Mouse (Mus musculus) kidney, embryonic 15.5 days (tissue): Measurements from ENCODE around the gene Psmf1. TPM values are rescaled to one million over a fixed set of nuclear protein-coding genes. Genes with fewer than 3 reads are reported as not detected.
A peak's percentile ranks its signal among the peaks of the same experiment; 100 is the strongest.

Experiments
- ATAC-seq: fragments of 200-750 bp; cut with Nextera tagmentation; replicated peaks from 2 replicates; pipeline ENCODE4 v1.8.0; 2017; ENCODE audit warnings: moderate TSS enrichment; ENCODE audit not compliant: low FRiP score
- H3K27ac ChIP-seq: fragments of 300-500 bp; sonication (generic); 2 replicates; pipeline ENCODE4 v1.5.1; 2015; ENCODE audit warnings: mild to moderate bottlenecking, inconsistent platforms
- H3K27me3 ChIP-seq: fragments of 300-500 bp; sonication (generic); 2 replicates; pipeline ENCODE4 v1.6.1; 2015; ENCODE audit warnings: inconsistent platforms
- H3K36me3 ChIP-seq: fragments of 300-500 bp; sonication (generic); 2 replicates; pipeline ENCODE4 v1.6.1; 2015; ENCODE audit warnings: inconsistent platforms
- H3K4me1 ChIP-seq: fragments of 300-500 bp; sonication (generic); 2 replicates; pipeline ENCODE4 v1.6.1; 2015; ENCODE audit warnings: inconsistent platforms
- H3K4me2 ChIP-seq: fragments of 300-500 bp; sonication (generic); 2 replicates; pipeline ENCODE4 v1.6.1; 2015; ENCODE audit warnings: moderate library complexity, mild to moderate bottlenecking, inconsistent platforms
- H3K4me3 ChIP-seq: fragments of 300-500 bp; sonication (generic); replicated peaks from 2 replicates; pipeline ENCODE4 v1.5.1; 2015; ENCODE audit warnings: mild to moderate bottlenecking, inconsistent platforms
- H3K9ac ChIP-seq: fragments of 300-500 bp; sonication (generic); 2 replicates; pipeline ENCODE4 v1.6.1; 2015; ENCODE audit warnings: mild to moderate bottlenecking, inconsistent platforms
- H3K9me3 ChIP-seq: fragments of 300-500 bp; sonication (generic); replicated peaks from 2 replicates; pipeline ENCODE4 v1.6.1; 2016; ENCODE audit warnings: inconsistent platforms
- WGBS: fragments of 180-500 bp; shearing (Covaris S2); methylation state at CpG from one replicate; pipeline ENCODE4 v1.1.7; 2015; ENCODE audit warnings: mixed read lengths; 5-methylcytosine and 5-hydroxymethylcytosine counted together
- polyA plus RNA-seq: library from polyadenylated mRNA; unstranded; fragments of >200 nt; fragmentation: Nextera tagmentation; extraction: Ambion mirVana; gene quantifications from 2 replicates; pipeline ENCODE4 v1.2.1, GENCODE M21; 2015

Gene Psmf1
- polyA plus RNA-seq, 1 experiment from 2014 or later = 43.0 TPM

DNA sequence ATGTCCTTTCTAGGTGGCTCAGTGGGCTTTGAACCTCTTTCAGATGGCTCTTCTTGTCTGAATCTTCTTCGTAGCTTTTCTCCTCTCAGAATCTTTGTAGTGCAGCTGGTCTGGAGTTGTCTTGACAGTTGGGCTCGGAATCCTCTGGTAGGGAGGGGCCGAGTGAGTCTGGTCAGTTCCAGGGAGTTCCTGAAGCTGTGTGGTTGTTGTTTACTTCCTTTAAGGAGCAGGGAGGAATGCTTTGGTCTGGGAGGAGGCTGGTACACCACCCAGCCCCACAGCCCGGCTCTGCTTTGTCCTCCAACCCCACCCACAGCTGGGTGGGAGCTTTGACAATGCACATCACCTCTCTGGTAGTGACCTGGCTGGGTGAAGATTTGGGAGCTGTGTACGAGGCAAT, 7.3 kb upstream of the Psmf1 start:
- no peak overlapping the region for H3K4me3 ChIP-seq
- no peak for ATAC-seq

DNA sequence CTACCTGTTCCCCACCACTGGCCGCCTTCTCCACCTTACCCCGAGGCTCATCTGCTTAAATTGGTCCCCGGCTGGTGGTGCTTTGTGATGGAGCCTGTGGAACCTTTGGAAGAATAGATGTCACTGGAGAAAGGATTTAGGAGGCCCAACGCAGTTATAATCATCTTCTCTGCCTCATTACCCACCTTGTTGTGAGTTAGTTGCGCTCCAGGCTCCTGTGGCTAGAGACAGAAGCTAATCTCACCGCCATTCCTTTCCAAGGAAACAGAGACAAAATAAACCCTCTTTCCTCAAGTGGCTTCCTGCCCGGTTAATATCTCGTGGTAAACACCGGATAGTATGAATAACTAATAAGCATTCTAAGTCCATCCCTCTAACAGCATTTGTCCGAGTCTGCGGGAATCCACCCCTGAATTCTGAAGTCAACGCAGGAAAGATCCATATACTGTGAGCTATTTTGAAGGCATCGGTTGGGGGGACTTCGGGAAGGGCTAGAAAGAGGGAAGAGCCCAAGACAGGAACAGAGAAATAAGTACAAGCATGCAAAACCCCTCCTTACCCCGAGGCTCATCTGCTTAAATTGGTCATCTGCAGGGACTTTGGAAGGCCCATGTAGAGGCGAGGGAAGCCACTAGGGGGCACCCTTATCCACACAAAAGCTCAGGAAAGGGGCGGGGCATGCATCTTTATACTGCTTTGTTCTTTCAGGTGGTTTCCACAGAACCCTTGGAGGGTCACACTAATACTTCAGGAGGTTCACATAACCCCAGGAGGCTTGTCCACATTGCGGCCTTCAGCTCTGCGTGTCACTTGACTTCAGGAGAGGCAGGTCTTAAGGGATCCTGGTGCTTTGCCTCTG, 4.1 kb upstream of the Psmf1 start:
- H3K4me2 ChIP-seq = no peak overlapping the region
- no peak overlapping the region for H3K4me3 ChIP-seq
- H3K4me1 ChIP-seq = no peaks in the 10 kb centered on the region
- no peak overlapping the region for H3K9ac ChIP-seq
- peak; percentile 81 for ATAC-seq
- H3K36me3 ChIP-seq = no peaks in the 10 kb centered on the region
- H3K27ac ChIP-seq = no peak overlapping the region
- WGBS = 39% methylated on average over 19 of the region's 19 CpGs
- no peaks in the 10 kb centered on the region for H3K9me3 ChIP-seq
- peaks cover 20% of the 10 kb centered on the region; the same call in 1 of the 2 replicates for H3K27me3 ChIP-seq

More for the DNA sequence above, 7.3 kb upstream of the Psmf1 start:
- Histone ChIP-seq H3K27me3 (peaks cover 7% of the 10 kb centered on the region; the same call in 1 of the 2 replicates), H3K36me3 (no peaks in the 10 kb centered on the region), H3K9ac (no peak overlapping the region), H3K27ac (no peak overlapping the region), H3K4me1 (no peaks in the 10 kb centered on the region), H3K4me2 (no peak overlapping the region), H3K9me3 (no peaks in the 10 kb centered on the region)
- WGBS = 79% methylated on average over 5 of the region's 5 CpGs

DNA sequence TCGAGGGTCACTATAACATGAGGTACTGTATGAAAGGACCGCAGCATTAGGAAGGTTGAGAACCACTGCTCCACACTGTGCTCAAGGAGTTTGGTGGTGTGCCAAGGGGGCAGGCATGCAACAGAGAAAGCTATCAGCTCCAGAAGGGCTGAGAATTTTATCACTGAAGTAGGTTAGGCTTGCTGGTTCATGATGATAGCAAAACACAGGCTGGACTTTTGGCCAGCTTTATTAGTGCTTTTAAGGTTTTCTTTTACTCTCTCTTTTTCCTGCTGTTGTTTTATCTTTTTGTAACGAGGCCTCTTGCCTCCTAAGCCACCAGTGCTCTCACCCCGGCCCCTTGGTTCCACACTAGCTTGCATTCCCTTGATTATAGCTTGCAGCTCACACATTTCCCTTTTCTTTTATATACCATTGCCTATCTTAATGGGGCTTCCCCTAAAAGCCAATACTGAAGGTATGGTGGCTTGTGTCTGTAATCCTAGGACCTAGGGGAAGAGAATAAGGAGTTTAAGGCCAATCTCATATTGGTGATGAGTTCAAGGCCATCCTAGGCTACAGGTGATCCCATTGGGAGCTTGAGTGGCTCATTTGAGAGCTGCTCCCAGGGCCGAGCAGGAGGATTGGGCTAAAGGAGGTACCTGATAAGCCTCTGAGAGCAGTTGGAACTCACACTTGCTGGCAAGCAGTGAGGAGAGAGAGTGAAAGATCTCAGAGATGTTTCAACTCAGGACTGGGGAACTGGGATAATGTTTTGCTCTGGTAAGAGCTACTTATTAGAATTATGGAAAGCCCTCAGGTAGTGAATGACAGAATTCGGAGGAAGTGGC, 921 bp downstream of the Psmf1 start:
- Histone ChIP-seq H3K9me3 (no peaks in the 10 kb centered on the region), H3K4me2 (no peak overlapping the region), H3K36me3 (0 out of 2 replicates have a peak, but pooled peaks cover 3% of the 10 kb centered on the region), H3K4me1 (peaks cover 19% of the 10 kb centered on the region), H3K9ac (no peak overlapping the region), H3K4me3 (no peak overlapping the region), H3K27me3 (peaks cover 15% of the 10 kb centered on the region; the same call in 1 of the 2 replicates), H3K27ac (no peak overlapping the region)
- 70% methylated on average over 6 of the region's 6 CpGs for WGBS
- no peak for ATAC-seq

DNA sequence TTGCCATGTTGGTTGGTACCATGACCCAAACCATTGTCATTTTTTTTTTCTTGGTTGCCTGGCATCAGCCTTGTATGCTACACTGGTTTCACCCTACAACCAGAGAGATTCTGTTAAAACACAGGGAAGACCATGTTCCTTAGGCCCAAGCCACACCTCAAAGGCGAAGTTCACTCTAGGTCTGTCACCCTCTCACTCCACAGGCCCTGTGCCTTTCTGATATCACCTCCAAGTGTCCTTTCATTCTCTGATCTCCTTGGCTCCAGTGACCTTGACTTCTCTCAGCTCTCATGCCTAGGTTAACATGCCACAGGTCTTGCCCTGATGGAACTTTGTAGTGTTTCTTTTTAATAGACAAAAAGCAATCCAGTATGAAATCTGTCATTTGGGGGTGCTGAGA, 1.9 kb downstream of the Psmf1 start:
- Histone ChIP-seq H3K36me3 (0 out of 2 replicates have a peak, but pooled peaks cover 3% of the 10 kb centered on the region), H3K4me1 (peaks cover 19% of the 10 kb centered on the region), H3K9me3 (no peaks in the 10 kb centered on the region), H3K27ac (no peak overlapping the region), H3K4me2 (no peak overlapping the region), H3K9ac (no peak overlapping the region), H3K27me3 (peaks cover 12% of the 10 kb centered on the region; the same call in 1 of the 2 replicates), H3K4me3 (no peak overlapping the region)
- WGBS = 90% methylated on average over 1 of the region's 1 CpGs
- ATAC-seq = no peak

DNA sequence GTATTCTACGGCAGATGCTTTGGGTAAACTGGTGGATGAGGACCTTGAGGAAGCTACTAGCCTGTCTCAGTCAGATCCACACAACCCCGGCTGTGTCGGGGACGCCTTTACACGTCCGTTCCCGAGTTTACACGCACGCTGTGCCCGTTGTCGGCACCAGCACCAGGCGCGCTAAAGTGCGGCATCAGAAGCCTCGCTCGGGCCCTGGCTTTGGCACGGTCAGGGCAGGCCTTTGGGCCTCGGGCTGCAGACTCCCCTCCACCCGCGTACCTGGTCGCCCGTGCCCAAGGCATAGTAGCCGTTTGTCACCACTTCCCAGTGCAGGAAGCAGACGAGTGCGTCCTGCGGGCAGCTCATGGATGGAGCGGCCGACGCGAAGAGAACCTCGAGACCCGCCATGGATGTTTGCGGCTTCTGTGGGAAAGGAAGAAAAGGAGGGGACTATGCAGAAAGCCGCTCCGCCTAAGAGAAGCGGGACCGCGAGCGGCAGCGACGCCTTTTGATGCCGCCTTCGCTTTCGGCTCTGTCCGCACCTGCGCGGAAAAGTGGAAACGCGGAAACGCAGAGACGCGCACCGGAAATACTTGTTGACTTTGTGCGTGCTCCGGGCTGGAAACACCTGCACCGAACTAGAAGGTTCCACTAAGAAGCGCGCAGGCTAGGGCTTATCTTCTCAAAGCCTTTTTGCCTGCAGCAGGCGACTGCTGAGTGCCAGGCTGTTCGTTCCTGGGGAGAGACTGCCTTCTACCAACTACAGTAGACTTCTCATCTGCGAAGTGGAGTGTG, 3.1 kb downstream of the Psmf1 start:
- WGBS = under 1% methylated on average over 61 of the region's 61 CpGs
- Histone ChIP-seq H3K27ac (peak overlapping the region; percentile 73), H3K27me3 (peaks cover 9% of the 10 kb centered on the region; the same call in 1 of the 2 replicates), H3K9ac (peak overlapping the region; percentile 85), H3K9me3 (no peaks in the 10 kb centered on the region), H3K4me2 (peak overlapping the region; percentile 82), H3K4me1 (peaks cover 19% of the 10 kb centered on the region), H3K4me3 (peak overlapping the region; percentile 94), H3K36me3 (0 out of 2 replicates have a peak, but pooled peaks cover 3% of the 10 kb centered on the region)
- peak; percentile 91 for ATAC-seq

DNA sequence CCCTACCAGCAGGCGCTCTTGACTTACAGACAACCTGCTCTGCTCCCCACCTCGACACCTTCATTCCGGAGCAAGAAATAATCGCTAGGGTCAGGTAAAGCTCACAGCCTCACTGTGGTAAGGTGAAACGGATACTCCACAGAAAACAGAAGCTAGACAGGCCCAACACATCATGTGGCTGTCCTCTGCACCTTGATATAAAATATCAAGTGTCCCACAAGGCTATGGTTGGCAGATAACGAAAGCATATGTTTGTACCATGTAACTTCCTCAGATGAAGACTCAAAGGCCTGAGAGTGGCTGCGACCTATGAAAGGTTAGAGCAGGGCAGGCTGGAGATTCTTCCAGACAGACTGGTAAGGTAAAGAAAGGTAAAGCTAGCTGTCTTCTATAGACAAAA, 4.5 kb downstream of the Psmf1 start:
- no peak for ATAC-seq
- Histone ChIP-seq H3K27ac (no peak overlapping the region), H3K4me2 (peak overlapping the region; percentile 82), H3K36me3 (peaks cover 15% of the 10 kb centered on the region), H3K9ac (no peak overlapping the region), H3K27me3 (peaks cover 5% of the 10 kb centered on the region; the same call in 1 of the 2 replicates), H3K4me1 (peaks cover 19% of the 10 kb centered on the region), H3K4me3 (no peak overlapping the region), H3K9me3 (no peaks in the 10 kb centered on the region)
- 85% methylated on average over 7 of the region's 7 CpGs for WGBS

DNA sequence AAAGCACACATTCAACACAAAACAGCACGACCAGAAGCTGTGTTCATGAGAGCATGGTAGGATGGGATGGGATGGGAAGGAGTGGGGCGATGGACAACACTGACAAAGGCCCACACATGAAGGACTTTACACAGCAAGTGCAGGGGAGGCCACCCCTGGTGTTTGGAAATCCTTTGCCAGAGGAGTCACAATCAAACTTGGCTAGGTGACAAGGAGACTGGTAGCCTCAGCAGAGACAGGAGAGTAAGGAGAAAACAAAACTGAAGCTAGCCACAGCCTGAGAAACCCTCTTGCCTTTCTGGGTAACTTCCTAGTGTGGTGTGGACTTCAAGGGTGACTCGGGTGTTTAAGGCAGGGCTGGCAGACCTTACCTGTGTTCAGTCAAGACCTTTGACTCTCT, 4.9 kb downstream of the Psmf1 start:
- Histone ChIP-seq H3K4me1 (peaks cover 19% of the 10 kb centered on the region), H3K27ac (no peak overlapping the region), H3K9ac (no peak overlapping the region), H3K27me3 (peaks cover 5% of the 10 kb centered on the region; the same call in 1 of the 2 replicates), H3K4me2 (no peak overlapping the region), H3K4me3 (no peak overlapping the region), H3K9me3 (no peaks in the 10 kb centered on the region), H3K36me3 (peaks cover 19% of the 10 kb centered on the region)
- whole genome bisulfite sequencing = 85% methylated on average over 3 of the region's 3 CpGs
- no peak for ATAC-seq

DNA sequence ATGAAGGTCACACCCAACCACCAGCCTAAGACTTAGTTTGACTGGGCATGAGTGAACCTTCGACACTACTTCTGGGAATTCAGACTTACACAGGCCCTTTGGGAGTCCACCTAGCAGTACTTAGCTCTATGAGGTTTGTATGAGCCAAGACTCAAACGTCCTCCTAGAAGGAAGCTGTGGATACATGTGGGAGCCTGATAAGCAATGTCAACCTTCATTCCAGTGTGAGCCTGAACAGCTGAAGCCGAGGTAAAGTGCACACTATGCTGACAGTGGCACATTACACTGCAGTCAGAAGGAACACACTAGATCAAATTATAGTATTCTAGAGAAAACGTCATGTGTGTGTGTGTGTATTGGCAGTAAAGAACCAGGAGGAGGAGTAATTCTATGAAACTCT, 5.5 kb downstream of the Psmf1 start:
- H3K4me1 ChIP-seq = peaks cover 19% of the 10 kb centered on the region
- no peak for ATAC-seq
- H3K36me3 ChIP-seq = peaks cover 26% of the 10 kb centered on the region
- WGBS = 82% methylated on average over 4 of the region's 4 CpGs
- H3K4me3 ChIP-seq = no peak overlapping the region
- no peak overlapping the region for H3K27ac ChIP-seq
- peaks cover 3% of the 10 kb centered on the region; the same call in 1 of the 2 replicates for H3K27me3 ChIP-seq
- H3K9ac ChIP-seq = no peak overlapping the region
- H3K9me3 ChIP-seq = no peaks in the 10 kb centered on the region
- no peak overlapping the region for H3K4me2 ChIP-seq

DNA sequence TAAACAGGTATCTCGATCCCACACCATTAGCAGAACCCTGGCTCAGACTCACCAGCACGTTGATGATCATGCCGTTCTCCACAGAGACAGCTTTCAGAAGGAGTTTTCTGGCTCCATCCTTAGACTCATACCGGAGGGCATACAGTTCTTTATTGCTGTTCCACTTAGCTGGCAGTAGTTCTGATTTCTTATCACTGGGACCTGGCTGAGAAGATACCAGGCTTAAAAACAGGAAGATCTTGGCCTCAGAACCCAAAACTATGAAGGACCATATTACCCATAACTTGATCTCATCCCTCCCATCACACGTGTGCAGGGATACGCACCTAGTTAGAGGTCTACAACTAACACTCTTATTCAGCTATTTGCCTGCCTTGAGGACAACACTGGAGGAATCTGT, 8.6 kb downstream of the Psmf1 start:
- H3K27ac ChIP-seq = no peak overlapping the region
- no peak for ATAC-seq
- peaks cover 35% of the 10 kb centered on the region for H3K36me3 ChIP-seq
- WGBS = 92% methylated on average over 6 of the region's 6 CpGs
- H3K4me2 ChIP-seq = no peak overlapping the region
- no peak overlapping the region for H3K4me3 ChIP-seq
- H3K9me3 ChIP-seq = no peaks in the 10 kb centered on the region
- no peaks in the 10 kb centered on the region for H3K27me3 ChIP-seq
- peaks cover 12% of the 10 kb centered on the region for H3K4me1 ChIP-seq
- H3K9ac ChIP-seq = no peak overlapping the region

DNA sequence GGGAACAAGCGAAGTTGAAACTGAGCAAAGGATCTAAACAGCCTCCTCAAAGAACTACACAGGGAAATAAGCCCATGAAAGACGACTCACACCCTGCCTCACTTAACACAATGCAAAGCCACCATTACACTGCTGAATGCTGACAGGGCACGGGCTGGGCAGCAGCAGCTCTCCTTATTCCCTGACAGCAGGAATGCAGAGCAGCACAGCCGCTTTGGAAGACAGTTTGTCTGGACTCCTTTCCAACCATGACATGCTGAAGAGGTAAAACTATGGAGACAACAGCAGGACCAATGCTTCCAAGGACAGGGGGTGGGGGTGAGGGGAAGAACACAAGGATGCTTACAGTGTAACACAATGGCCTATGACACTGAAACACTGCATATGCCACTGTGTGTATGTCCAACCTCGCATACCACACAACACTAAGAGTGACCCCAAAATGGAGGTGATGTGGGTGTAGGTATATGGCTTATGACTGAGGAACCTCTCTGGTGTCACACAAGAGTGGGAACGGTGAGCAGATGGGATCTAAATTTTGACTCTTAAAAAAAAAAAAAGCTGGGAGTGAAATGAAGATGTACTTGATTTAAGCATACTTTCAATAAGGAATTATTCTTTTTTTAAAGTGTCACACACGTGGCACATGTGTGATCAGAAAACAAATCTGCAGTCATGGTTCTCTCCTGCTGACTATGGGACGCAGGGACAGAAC, 10.7 kb downstream of the Psmf1 start:
- Histone ChIP-seq H3K4me1 (no peaks in the 10 kb centered on the region), H3K27ac (no peak overlapping the region), H3K4me2 (no peak overlapping the region), H3K9ac (no peak overlapping the region), H3K4me3 (no peak overlapping the region), H3K36me3 (peaks cover 53% of the 10 kb centered on the region), H3K27me3 (no peaks in the 10 kb centered on the region), H3K9me3 (no peaks in the 10 kb centered on the region)
- WGBS = 87% methylated on average over 8 of the region's 8 CpGs
- ATAC-seq = no peak

DNA sequence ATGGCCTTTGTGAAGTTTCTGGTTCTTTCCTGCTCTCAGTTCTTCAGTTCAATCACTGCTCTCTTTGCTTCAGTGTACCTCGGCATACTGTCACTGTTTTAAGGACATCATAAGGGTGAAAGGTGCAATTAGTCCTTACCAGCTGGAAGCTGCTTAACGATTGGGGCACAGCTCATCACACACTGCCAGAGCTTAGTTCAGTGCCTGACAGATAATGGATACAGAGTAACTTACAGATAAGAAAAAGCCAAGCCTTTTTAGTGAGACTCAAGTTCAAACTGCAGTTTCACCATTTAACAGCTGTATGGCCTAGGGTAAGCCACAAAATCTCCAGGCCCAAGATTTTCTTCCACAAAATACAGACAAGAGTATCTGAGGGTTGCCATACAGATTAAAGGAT, 19.9 kb downstream of the Psmf1 start:
- Histone ChIP-seq H3K4me1 (no peaks in the 10 kb centered on the region), H3K4me3 (no peak overlapping the region), H3K27ac (no peak overlapping the region), H3K27me3 (no peaks in the 10 kb centered on the region), H3K9me3 (no peaks in the 10 kb centered on the region), H3K4me2 (no peak overlapping the region), H3K9ac (no peak overlapping the region), H3K36me3 (peaks cover 93% of the 10 kb centered on the region)
- WGBS = 92% methylated on average over 2 of the region's 2 CpGs
- ATAC-seq = no peak
